23 mouse cellular contexts compared by ENCODE assay signal in the genomic region with DNA sequence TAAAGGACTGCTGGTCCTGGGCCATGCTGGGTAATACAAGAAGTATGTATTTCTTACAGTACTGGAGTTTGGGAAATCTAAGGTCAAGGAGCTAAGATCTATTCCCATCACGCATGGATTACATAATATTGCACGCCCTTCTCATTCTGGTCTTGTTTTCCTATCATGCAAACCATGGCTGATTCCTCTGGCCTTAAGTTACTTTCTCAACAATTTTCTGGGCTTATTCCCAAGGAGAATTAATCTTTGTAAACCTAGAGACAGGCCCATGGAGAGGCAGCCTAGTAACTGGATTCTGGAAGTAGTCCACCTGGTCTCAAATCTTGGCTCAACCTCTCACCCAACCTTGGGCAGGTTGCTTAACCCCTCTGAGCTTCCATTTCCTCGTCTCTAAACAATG. TPM values are rescaled to one million over a fixed set of nuclear protein-coding genes. Genes with fewer than 3 reads are reported as not detected.
DNase-seq lines count a peak whose midpoint lies in the region; ATAC-seq and TF ChIP-seq lines count a peak whose summit lies in the region.
"Had no signal": no experiment of that assay in that cellular context is flagged by ENCODE, and none has a peak within 500 bp of the region (broad histone marks: within the 10 kb centered on the region; RNA-seq: fewer than 3 reads in every experiment).

No protein-coding gene starts in this region.

- ATAC-seq in lung, postnatal 0 days, result no peak
- no peak for ATAC-seq in liver, embryonic 12.5 days
- ATAC-seq: activated CD4-positive, CD25-positive, alpha-beta regulatory T cell, adult 4 months; forebrain, embryonic 14.5 days; forebrain, embryonic 16.5 days; Patski had no signal

- H3K36me3 ChIP-seq in lung, postnatal 0 days (ENCODE audit: insufficient read depth, low read length), result no peaks in the 10 kb centered on the region
- H3K36me3 ChIP-seq in liver, embryonic 12.5 days, result no peaks in the 10 kb centered on the region
- H3K36me3 ChIP-seq: embryonic facial prominence, embryonic 13.5 days; embryonic facial prominence, embryonic 15.5 days; forebrain, embryonic 10.5 days; forebrain, embryonic 12.5 days had no signal

- no peak for TF ChIP-seq CTCF in lung, postnatal 0 days (IDR thresholded peaks at IDR 0.05)

- no peak overlapping the region for H3K4me2 ChIP-seq in lung, postnatal 0 days (replicated peaks; ENCODE audit: low read depth, low read length)
- no peak overlapping the region for H3K4me2 ChIP-seq in liver, embryonic 12.5 days
- H3K4me2 ChIP-seq: embryonic facial prominence, embryonic 13.5 days; embryonic facial prominence, embryonic 15.5 days; forebrain, embryonic 12.5 days had no signal

- H3K27ac ChIP-seq in lung, postnatal 0 days (ENCODE audit: low read length), result no peak overlapping the region
- no peak overlapping the region for H3K27ac ChIP-seq in liver, embryonic 12.5 days
- H3K27ac ChIP-seq: embryonic facial prominence, embryonic 13.5 days; embryonic facial prominence, embryonic 15.5 days; forebrain, embryonic 10.5 days; forebrain, embryonic 12.5 days had no signal

- 71% methylated on average over 3 of the region's 3 CpGs for WGBS in lung, postnatal 0 days
- 72% methylated on average over 3 of the region's 3 CpGs for WGBS in liver, embryonic 12.5 days (ENCODE audit: insufficient replicate concordance)

- H3K4me3 ChIP-seq in lung, postnatal 0 days (ENCODE audit: low read depth, low read length), result no peak overlapping the region
- no peak overlapping the region for H3K4me3 ChIP-seq in liver, embryonic 12.5 days
- H3K4me3 ChIP-seq: embryonic facial prominence, embryonic 13.5 days; embryonic facial prominence, embryonic 15.5 days; erythroblast, embryonic 14.5 days; forebrain, embryonic 10.5 days; forebrain, embryonic 12.5 days had no signal

- H3K27me3 ChIP-seq in lung, postnatal 0 days (replicated peaks; ENCODE audit: insufficient read depth, low read length), result no peaks in the 10 kb centered on the region
- no peaks in the 10 kb centered on the region for H3K27me3 ChIP-seq in liver, embryonic 12.5 days (replicated peaks)
- H3K27me3 ChIP-seq: embryonic facial prominence, embryonic 15.5 days; Patski had no signal

- H3K9me3 ChIP-seq in lung, postnatal 0 days (ENCODE audit: low read length), result no peaks in the 10 kb centered on the region
- H3K9me3 ChIP-seq in liver, embryonic 12.5 days (replicated peaks), result no peaks in the 10 kb centered on the region
- H3K9me3 ChIP-seq: embryonic facial prominence, embryonic 13.5 days; embryonic facial prominence, embryonic 15.5 days; forebrain, embryonic 10.5 days; forebrain, embryonic 12.5 days had no signal

- H3K9ac ChIP-seq in lung, postnatal 0 days (replicated peaks; ENCODE audit: low read depth), result no peak overlapping the region
- H3K9ac ChIP-seq in liver, embryonic 12.5 days, result no peak overlapping the region
- H3K9ac ChIP-seq: embryonic facial prominence, embryonic 13.5 days; embryonic facial prominence, embryonic 15.5 days; forebrain, embryonic 12.5 days had no signal

- TF ChIP-seq EP300 in lung, postnatal 0 days (IDR thresholded peaks at IDR 0.05), result no peak

- peak; percentile 11 for DNase-seq in lung, postnatal 0 days (ENCODE audit: low spot score)
- no peak for DNase-seq in lung, postnatal 25 days (ENCODE audit: low spot score)
- DNase-seq in adipocyte (ENCODE audit: low spot score), result peak; percentile 80
- DNase-seq in fibroblast of lung, adult 2 months (ENCODE audit: low read depth), result peak; percentile 46
- no peak for DNase-seq in urinary bladder, adult 2 months (ENCODE audit: low spot score)
- DNase-seq: adrenal gland, adult 8-10 months; adrenal gland, postnatal 25 days; cerebellum, adult 11-12 months; cerebellum, adult 2 months; cerebellum, adult 9-11 months; cerebellum, postnatal 14 days; cerebellum, postnatal 36 days; embryo, embryonic 11 days had no signal

- no peaks in the 10 kb centered on the region for H3K4me1 ChIP-seq in lung, postnatal 0 days (ENCODE audit: insufficient read depth, low read depth, low read length)
- H3K4me1 ChIP-seq in liver, embryonic 12.5 days, result no peaks in the 10 kb centered on the region
- H3K4me1 ChIP-seq: embryonic facial prominence, embryonic 13.5 days; embryonic facial prominence, embryonic 15.5 days; forebrain, embryonic 10.5 days; forebrain, embryonic 12.5 days had no signal

RNA-seq across cellular contexts. Expression of gene Pdha1, which starts 9.2 kb away (rescaled TPM):
- 96.0 and 103 TPM in 2 replicates for polyA plus RNA-seq in lung, postnatal 0 days (2015; fragmentation: Nextera tagmentation; extraction: Ambion mirVana)
- 168 and 173 TPM in 2 replicates for polyA plus RNA-seq in urinary bladder, adult 2 months (2012; rRNA removed)
- 74.0 and 74.5 TPM in 2 replicates for polyA plus RNA-seq in liver, embryonic 12.5 days (2016; fragmentation: Nextera tagmentation; extraction: Ambion mirVana)

Comparison
In these comparisons a context has a peak if more than half of its experiments do, and no peak if none do; other contexts are left out.
1. DNase-seq: peak in lung, postnatal 0 days (single experiment), adipocyte (single experiment) and fibroblast of lung, adult 2 months (single experiment); none in lung, postnatal 25 days (single experiment) and urinary bladder, adult 2 months (single experiment).